Mouse (Mus musculus) neural tube, embryonic 13.5 days (tissue): Measurements from ENCODE around the gene Arhgap28. TPM values are rescaled to one million over a fixed set of nuclear protein-coding genes. Genes with fewer than 3 reads are reported as not detected.

Source experiments
- ATAC-seq: fragments of 200-750 bp; cut with Nextera tagmentation; 2 replicates; pipeline ENCODE4 v1.8.0; 2017; ENCODE audit warnings: low read depth, mild to moderate bottlenecking, moderate TSS enrichment, moderate library complexity
- H3K27ac ChIP-seq: fragments of 300-500 bp; sonication (generic); replicated peaks from 2 replicates; pipeline ENCODE4 v1.5.1; 2015; ENCODE audit warnings: moderate library complexity, mild to moderate bottlenecking, inconsistent platforms
- H3K27me3 ChIP-seq: fragments of 300-500 bp; sonication (generic); 2 replicates; pipeline ENCODE4 v1.6.1; 2015; ENCODE audit warnings: mild to moderate bottlenecking, inconsistent platforms
- H3K36me3 ChIP-seq: fragments of 300-500 bp; sonication (generic); 2 replicates; pipeline ENCODE4 v1.6.1; 2015; ENCODE audit warnings: mild to moderate bottlenecking, inconsistent platforms
- H3K4me1 ChIP-seq: fragments of 300-500 bp; sonication (generic); replicated peaks from 2 replicates; pipeline ENCODE4 v1.6.1; 2015; ENCODE audit warnings: inconsistent platforms
- H3K4me2 ChIP-seq: fragments of 300-500 bp; sonication (generic); 2 replicates; pipeline ENCODE4 v1.6.1; 2015; ENCODE audit warnings: inconsistent platforms, mild to moderate bottlenecking, moderate library complexity
- H3K4me3 ChIP-seq: fragments of 300-500 bp; sonication (generic); 2 replicates; pipeline ENCODE4 v1.5.1; 2015; ENCODE audit warnings: mild to moderate bottlenecking, inconsistent platforms
- H3K9ac ChIP-seq: fragments of 300-500 bp; sonication (generic); 2 replicates; pipeline ENCODE4 v1.6.1; 2015; ENCODE audit warnings: moderate library complexity, mild to moderate bottlenecking, inconsistent platforms
- H3K9me3 ChIP-seq: fragments of 300-500 bp; sonication (generic); 2 replicates; pipeline ENCODE4 v1.6.1; 2016; ENCODE audit warnings: inconsistent platforms
- whole genome bisulfite sequencing: fragments of 180-500 bp; shearing (Covaris S2); methylation state at CpG from one replicate; pipeline ENCODE4 v1.1.7; 2015; 5-methylcytosine and 5-hydroxymethylcytosine counted together
- polyA plus RNA-seq: library from polyadenylated mRNA; unstranded; fragments of >200 nt; fragmentation: Nextera tagmentation; extraction: Ambion mirVana; gene quantifications from 2 replicates; pipeline ENCODE4 v1.2.1, GENCODE M21; 2015

Arhgap28 gene
- polyA plus RNA-seq, 1 experiment from 2014 or later: 15.1 TPM

GRCm38 (mm10) chr17:67955876-67956690, 47.8 kb downstream of the Arhgap28 start:
- 0 out of 2 replicates have a peak, but pooled peaks cover 7% of the 10 kb centered on the region for H3K4me1 ChIP-seq
- H3K4me2 ChIP-seq: no peak overlapping the region
- H3K9ac ChIP-seq: no peak overlapping the region
- no peak overlapping the region for H3K27ac ChIP-seq
- no peaks in the 10 kb centered on the region for H3K9me3 ChIP-seq
- no peaks in the 10 kb centered on the region for H3K27me3 ChIP-seq
- WGBS: 33% methylated on average over 10 of the region's 10 CpGs
- H3K36me3 ChIP-seq: no peaks in the 10 kb centered on the region
- ATAC-seq: no peak
- no peak overlapping the region for H3K4me3 ChIP-seq

- H3K27ac ChIP-seq: no peak overlapping the region
- no peaks in the 10 kb centered on the region for H3K9me3 ChIP-seq
- H3K4me2 ChIP-seq: no peak overlapping the region
- H3K4me3 ChIP-seq: no peak overlapping the region
- H3K27me3 ChIP-seq: no peaks in the 10 kb centered on the region
- ATAC-seq: no peak
- H3K4me1 ChIP-seq: 0 out of 2 replicates have a peak, but pooled peaks cover 12% of the 10 kb centered on the region
- no peak overlapping the region for H3K9ac ChIP-seq
- no peaks in the 10 kb centered on the region for H3K36me3 ChIP-seq
- WGBS: 87% methylated on average over 5 of the region's 5 CpGs
Observed at GRCm38 (mm10) chr17:67954961-67955360, 49.0 kb downstream of the Arhgap28 start.

- Histone ChIP-seq H3K4me2 (peak overlapping the region; percentile 30), H3K9me3 (no peaks in the 10 kb centered on the region), H3K36me3 (no peaks in the 10 kb centered on the region), H3K27me3 (no peaks in the 10 kb centered on the region), H3K27ac (peak overlapping the region; percentile 57), H3K4me1 (peaks cover 11% of the 10 kb centered on the region; the same call in 1 of the 2 replicates), H3K9ac (peak overlapping the region; percentile 32; the same call in 1 of the 2 replicates), H3K4me3 (peak overlapping the region; percentile 19)
- ATAC-seq: no peak
- WGBS: 72% methylated on average over 11 of the region's 11 CpGs
Observed at GRCm38 (mm10) chr17:67950523-67951213, 53.3 kb downstream of the Arhgap28 start.

- no peak overlapping the region for H3K27ac ChIP-seq
- H3K27me3 ChIP-seq: no peaks in the 10 kb centered on the region
- WGBS: 81% methylated on average over 5 of the region's 5 CpGs
- no peak for ATAC-seq
- no peak overlapping the region for H3K4me2 ChIP-seq
- H3K9me3 ChIP-seq: no peaks in the 10 kb centered on the region
- H3K4me3 ChIP-seq: no peak overlapping the region
- peaks cover 12% of the 10 kb centered on the region; the same call in 1 of the 2 replicates for H3K4me1 ChIP-seq
- no peak overlapping the region for H3K9ac ChIP-seq
- no peaks in the 10 kb centered on the region for H3K36me3 ChIP-seq
Observed at GRCm38 (mm10) chr17:67948601-67949000, 55.3 kb downstream of the Arhgap28 start.

GRCm38 (mm10) chr17:67945453-67945852, 58.5 kb downstream of the Arhgap28 start:
- 79% methylated on average over 7 of the region's 7 CpGs for WGBS
- Histone ChIP-seq H3K9ac (no peak overlapping the region), H3K4me2 (no peak overlapping the region), H3K4me3 (no peak overlapping the region), H3K36me3 (no peaks in the 10 kb centered on the region), H3K9me3 (no peaks in the 10 kb centered on the region), H3K27me3 (no peaks in the 10 kb centered on the region), H3K4me1 (peaks cover 10% of the 10 kb centered on the region; the same call in 1 of the 2 replicates), H3K27ac (no peak overlapping the region; the same call in 1 of the 2 replicates)
- ATAC-seq: no peak

- Histone ChIP-seq H3K4me3 (no peak overlapping the region), H3K27me3 (no peaks in the 10 kb centered on the region), H3K4me1 (0 out of 2 replicates have a peak, but pooled peaks cover 7% of the 10 kb centered on the region), H3K27ac (no peak overlapping the region), H3K9me3 (no peaks in the 10 kb centered on the region), H3K4me2 (no peak overlapping the region), H3K9ac (no peak overlapping the region), H3K36me3 (no peaks in the 10 kb centered on the region)
- 86% methylated on average over 7 of the region's 7 CpGs for WGBS
- no peak for ATAC-seq
Observed at GRCm38 (mm10) chr17:67944256-67944655, 59.7 kb downstream of the Arhgap28 start.

GRCm38 (mm10) chr17:67941026-67941425, 62.9 kb downstream of the Arhgap28 start:
- WGBS: 93% methylated on average over 6 of the region's 6 CpGs

GRCm38 (mm10) chr17:67937050-67937449, 66.9 kb downstream of the Arhgap28 start:
- no peak for ATAC-seq
- no peak overlapping the region for H3K4me3 ChIP-seq
- H3K27me3 ChIP-seq: no peaks in the 10 kb centered on the region
- no peak overlapping the region for H3K27ac ChIP-seq
- H3K4me1 ChIP-seq: no peaks in the 10 kb centered on the region
- WGBS: 93% methylated on average over 3 of the region's 3 CpGs
- no peaks in the 10 kb centered on the region for H3K36me3 ChIP-seq
- no peak overlapping the region for H3K4me2 ChIP-seq
- no peaks in the 10 kb centered on the region for H3K9me3 ChIP-seq
- no peak overlapping the region for H3K9ac ChIP-seq

More at GRCm38 (mm10) chr17:67941026-67941425, 62.9 kb downstream of the Arhgap28 start:
- no peak overlapping the region for H3K4me2 ChIP-seq
- H3K27ac ChIP-seq: no peak overlapping the region
- H3K9me3 ChIP-seq: no peaks in the 10 kb centered on the region
- no peak overlapping the region for H3K4me3 ChIP-seq
- ATAC-seq: no peak
- H3K36me3 ChIP-seq: no peaks in the 10 kb centered on the region
- H3K9ac ChIP-seq: no peak overlapping the region
- H3K27me3 ChIP-seq: no peaks in the 10 kb centered on the region
- H3K4me1 ChIP-seq: 0 out of 2 replicates have a peak, but pooled peaks cover 4% of the 10 kb centered on the region

- Histone ChIP-seq H3K36me3 (no peaks in the 10 kb centered on the region), H3K4me1 (no peaks in the 10 kb centered on the region), H3K27me3 (no peaks in the 10 kb centered on the region), H3K9me3 (no peaks in the 10 kb centered on the region), H3K4me2 (no peak overlapping the region), H3K9ac (no peak overlapping the region), H3K4me3 (no peak overlapping the region), H3K27ac (no peak overlapping the region)
- 86% methylated on average over 4 of the region's 4 CpGs for WGBS
- no peak for ATAC-seq
Observed at GRCm38 (mm10) chr17:67935556-67935955, 68.4 kb downstream of the Arhgap28 start.

- Histone ChIP-seq H3K36me3 (no peaks in the 10 kb centered on the region), H3K4me3 (no peak overlapping the region), H3K9me3 (no peaks in the 10 kb centered on the region), H3K4me1 (no peaks in the 10 kb centered on the region), H3K27ac (no peak overlapping the region), H3K9ac (no peak overlapping the region), H3K27me3 (no peaks in the 10 kb centered on the region), H3K4me2 (no peak overlapping the region)
- no peak for ATAC-seq
- WGBS: 69% methylated on average over 6 of the region's 6 CpGs
Observed at GRCm38 (mm10) chr17:67931396-67931795, 72.5 kb downstream of the Arhgap28 start.

GRCm38 (mm10) chr17:67930957-67931356, 73.0 kb downstream of the Arhgap28 start:
- Histone ChIP-seq H3K4me2 (no peak overlapping the region), H3K27ac (no peak overlapping the region), H3K36me3 (no peaks in the 10 kb centered on the region), H3K4me3 (no peak overlapping the region), H3K4me1 (no peaks in the 10 kb centered on the region), H3K9ac (no peak overlapping the region), H3K27me3 (no peaks in the 10 kb centered on the region), H3K9me3 (no peaks in the 10 kb centered on the region)
- ATAC-seq: no peak
- WGBS: 87% methylated on average over 3 of the region's 3 CpGs

GRCm38 (mm10) chr17:67930467-67930866, 73.5 kb downstream of the Arhgap28 start:
- Histone ChIP-seq H3K9me3 (no peaks in the 10 kb centered on the region), H3K4me1 (no peaks in the 10 kb centered on the region), H3K27me3 (no peaks in the 10 kb centered on the region), H3K9ac (no peak overlapping the region), H3K4me2 (no peak overlapping the region), H3K36me3 (no peaks in the 10 kb centered on the region), H3K4me3 (no peak overlapping the region), H3K27ac (no peak overlapping the region)
- ATAC-seq: no peak
- WGBS: 89% methylated on average over 3 of the region's 3 CpGs
